Mouse (Mus musculus): ENCODE measurements around the gene Itprid2. TPM values are rescaled to one million over a fixed set of nuclear protein-coding genes. Genes with fewer than 3 reads are reported as not detected.
A peak's percentile ranks its signal among the peaks of the same experiment; 100 is the strongest.

The Itprid2 gene
- polyA plus RNA-seq, 1 experiment from 2014 or later = 6.0 TPM

GRCm38 (mm10) chr2:79714745-79715144 lies 79.6 kb downstream of the Itprid2 start:
- no peaks in the 10 kb centered on the region for H3K9me3 ChIP-seq (replicated peaks; ENCODE audit: control insufficient read depth, low read length)
- 79% methylated on average over 6 of the region's 6 CpGs for whole genome bisulfite sequencing
- no peaks in the 10 kb centered on the region for H3K36me3 ChIP-seq (ENCODE audit: control insufficient read depth, insufficient read depth, low read length)
- H3K4me2 ChIP-seq (ENCODE audit: low read length) = no peak overlapping the region
- H3K4me1 ChIP-seq (ENCODE audit: control insufficient read depth, insufficient read depth, low read length) = no peaks in the 10 kb centered on the region
- ATAC-seq (no peak), DNase-seq (ENCODE audit: low spot score) (no peak)
- no peak overlapping the region for H3K4me3 ChIP-seq (ENCODE audit: low read depth, low read length)
- no peak overlapping the region for H3K9ac ChIP-seq (ENCODE audit: low read length)
- H3K27ac ChIP-seq (ENCODE audit: low read depth, low read length) = no peak overlapping the region
- no peaks in the 10 kb centered on the region for H3K27me3 ChIP-seq (replicated peaks; ENCODE audit: control insufficient read depth, insufficient read depth, low read length)

- ATAC-seq = peak; percentile 55; the same call in 1 of the 2 replicates
- H3K4me2 ChIP-seq (ENCODE audit: low read length) = no peak overlapping the region
- no peak overlapping the region for H3K4me3 ChIP-seq (ENCODE audit: low read depth, low read length)
- peak; percentile 32 for DNase-seq (ENCODE audit: low spot score)
- H3K9ac ChIP-seq (ENCODE audit: low read length) = no peak overlapping the region
- H3K4me1 ChIP-seq (ENCODE audit: control insufficient read depth, insufficient read depth, low read length) = no peaks in the 10 kb centered on the region
- WGBS = 15% methylated on average over 2 of the region's 2 CpGs
- no peaks in the 10 kb centered on the region for H3K9me3 ChIP-seq (replicated peaks; ENCODE audit: control insufficient read depth, low read length)
- no peaks in the 10 kb centered on the region for H3K36me3 ChIP-seq (ENCODE audit: control insufficient read depth, insufficient read depth, low read length)
- H3K27ac ChIP-seq (ENCODE audit: low read depth, low read length) = no peak overlapping the region
- H3K27me3 ChIP-seq (replicated peaks; ENCODE audit: control insufficient read depth, insufficient read depth, low read length) = no peaks in the 10 kb centered on the region
Measured at GRCm38 (mm10) chr2:79715925-79716324, 80.8 kb downstream of the Itprid2 start.

- Histone ChIP-seq H3K4me1 (ENCODE audit: control insufficient read depth, insufficient read depth, low read length) (no peaks in the 10 kb centered on the region), H3K4me2 (ENCODE audit: low read length) (no peak overlapping the region), H3K9ac (ENCODE audit: low read length) (no peak overlapping the region), H3K27ac (ENCODE audit: low read depth, low read length) (no peak overlapping the region), H3K4me3 (ENCODE audit: low read depth, low read length) (no peak overlapping the region), H3K27me3 (replicated peaks; ENCODE audit: control insufficient read depth, insufficient read depth, low read length) (no peaks in the 10 kb centered on the region), H3K36me3 (ENCODE audit: control insufficient read depth, insufficient read depth, low read length) (no peaks in the 10 kb centered on the region), H3K9me3 (replicated peaks; ENCODE audit: control insufficient read depth, low read length) (no peaks in the 10 kb centered on the region)
- DNase-seq (ENCODE audit: low spot score) (no peak), ATAC-seq (no peak)
Measured at GRCm38 (mm10) chr2:79717846-79718245, 82.7 kb downstream of the Itprid2 start.

GRCm38 (mm10) chr2:79722415-79722814 lies 87.3 kb downstream of the Itprid2 start:
- WGBS = 69% methylated on average over 1 of the region's 1 CpGs
- H3K9ac ChIP-seq (ENCODE audit: low read length) = no peak overlapping the region
- no peaks in the 10 kb centered on the region for H3K36me3 ChIP-seq (ENCODE audit: control insufficient read depth, insufficient read depth, low read length)
- no peak overlapping the region for H3K27ac ChIP-seq (ENCODE audit: low read depth, low read length)
- ATAC-seq (no peak), DNase-seq (ENCODE audit: low spot score) (no peak)
- H3K9me3 ChIP-seq (replicated peaks; ENCODE audit: control insufficient read depth, low read length) = no peaks in the 10 kb centered on the region
- no peak overlapping the region for H3K4me2 ChIP-seq (ENCODE audit: low read length)
- H3K4me3 ChIP-seq (ENCODE audit: low read depth, low read length) = no peak overlapping the region
- H3K27me3 ChIP-seq (replicated peaks; ENCODE audit: control insufficient read depth, insufficient read depth, low read length) = no peaks in the 10 kb centered on the region
- no peaks in the 10 kb centered on the region for H3K4me1 ChIP-seq (ENCODE audit: control insufficient read depth, insufficient read depth, low read length)

Other genes starting within 250 kb of the Itprid2 start
- 44.4 and 60.1 TPM in 2 replicates for gene Neurod1, start 178.6 kb upstream of the Itprid2 start, polyA plus RNA-seq (2014; fragmentation: Nextera tagmentation; extraction: Ambion mirVana)
- 1.1 and 2.0 TPM in 2 replicates for gene Cerkl, start 178.6 kb upstream of the Itprid2 start, polyA plus RNA-seq (2014; fragmentation: Nextera tagmentation; extraction: Ambion mirVana)
- 0.25 and 0.28 TPM in 2 replicates for gene Ppp1r1c, start 72.4 kb downstream of the Itprid2 start, polyA plus RNA-seq (2014; fragmentation: Nextera tagmentation; extraction: Ambion mirVana)